Mouse (Mus musculus): ENCODE measurements around the gene Tnpo1. TPM values are rescaled to one million over a fixed set of nuclear protein-coding genes. Genes with fewer than 3 reads are reported as not detected.

Gene Tnpo1
- total RNA-seq, 2 experiments from 2014 or later, result 71.9 to 73.1 TPM

- no peak for DNase-seq
- intact Hi-C loops (cut with DNase I), result no loop called here
Measured at GRCm38 (mm10) chr13:98894900-98895299, 31.3 kb downstream of the Tnpo1 start.

- DNase-seq, result no peak
- intact Hi-C loops (cut with DNase I), result loop anchor here (2.0 kb wide), 1 partner anchor 33 kb away; no protein-coding TSS in a partner anchor
Measured at GRCm38 (mm10) chr13:98891443-98891842, 34.7 kb downstream of the Tnpo1 start.

GRCm38 (mm10) chr13:98890871-98891219 is 35.3 kb downstream of the Tnpo1 start:
- peak; percentile 84 to 85 for DNase-seq
- intact Hi-C loops (cut with DNase I), result loop anchor here (2.0 kb wide), 1 partner anchor 34 kb away; no protein-coding TSS in a partner anchor

GRCm38 (mm10) chr13:98890137-98890870 is 35.9 kb downstream of the Tnpo1 start:
- DNase-seq, result peak; percentile 60 to 65
- intact Hi-C loops (cut with DNase I), result loop anchor here (2.0 kb wide), 1 partner anchor 34 kb away; no protein-coding TSS in a partner anchor

- intact Hi-C loops (cut with DNase I), result no loop called here
- no peak for DNase-seq
Measured at GRCm38 (mm10) chr13:98889211-98889610, 37.0 kb downstream of the Tnpo1 start.

- intact Hi-C loops (cut with DNase I), result no loop called here
- DNase-seq, result no peak
Measured at GRCm38 (mm10) chr13:98883774-98884173, 42.4 kb downstream of the Tnpo1 start.

- intact Hi-C loops (cut with DNase I), result no loop called here
- DNase-seq, result no peak
Measured at GRCm38 (mm10) chr13:98881991-98882390, 44.2 kb downstream of the Tnpo1 start.

- intact Hi-C loops (cut with DNase I), result no loop called here
- no peak for DNase-seq
Measured at GRCm38 (mm10) chr13:98880336-98880735, 45.8 kb downstream of the Tnpo1 start.

- no peak for DNase-seq
- intact Hi-C loops (cut with DNase I), result loop anchor here (10.0 kb wide), 1 partner anchor 45 kb away; the partner anchor contains the start of gene Tnpo1
Measured at GRCm38 (mm10) chr13:98879422-98879821, 46.8 kb downstream of the Tnpo1 start.

GRCm38 (mm10) chr13:98877165-98877564 is 49.0 kb downstream of the Tnpo1 start:
- intact Hi-C loops (cut with DNase I), result loop anchor here (10.0 kb wide), 1 partner anchor 48 kb away; the partner anchor contains the start of gene Tnpo1
- DNase-seq, result no peak

- intact Hi-C loops (cut with DNase I), result loop anchor here (10.0 kb wide), 1 partner anchor 50 kb away; the partner anchor contains the start of gene Tnpo1
- no peak for DNase-seq
Measured at GRCm38 (mm10) chr13:98874727-98875126, 51.5 kb downstream of the Tnpo1 start.

- intact Hi-C loops (cut with DNase I), result loop anchor here (10.0 kb wide), 1 partner anchor 52 kb away; the partner anchor contains the start of gene Tnpo1
- no peak for DNase-seq
Measured at GRCm38 (mm10) chr13:98872273-98872847, 53.8 kb downstream of the Tnpo1 start.

- intact Hi-C loops (cut with DNase I), result loop anchor here (10.0 kb wide), 1 partner anchor 54 kb away; the partner anchor contains the start of gene Tnpo1
- no peak for DNase-seq
Measured at GRCm38 (mm10) chr13:98871263-98871662, 54.9 kb downstream of the Tnpo1 start.

GRCm38 (mm10) chr13:98868236-98868923 is 57.8 kb downstream of the Tnpo1 start:
- intact Hi-C loops (cut with DNase I), result loop anchor here (1.0 to 5.0 kb wide), 3 partner anchors 225 to 449 kb away; no protein-coding TSS in a partner anchor
- DNase-seq, result no peak

- intact Hi-C loops (cut with DNase I), result loop anchor here (1.0 to 5.0 kb wide), 3 partner anchors 225 to 449 kb away; no protein-coding TSS in a partner anchor
- peak; percentile 55 to 57 for DNase-seq
Measured at GRCm38 (mm10) chr13:98867810-98868209, 58.4 kb downstream of the Tnpo1 start.

- intact Hi-C loops (cut with DNase I), result no loop called here
Measured at GRCm38 (mm10) chr13:98855291-98855690, 70.9 kb downstream of the Tnpo1 start.

GRCm38 (mm10) chr13:98845794-98846193 is 80.4 kb downstream of the Tnpo1 start:
- no peak for DNase-seq
- intact Hi-C loops (cut with DNase I), result no loop called here

More at GRCm38 (mm10) chr13:98855291-98855690, 70.9 kb downstream of the Tnpo1 start:
- DNase-seq, result no peak

GRCm38 (mm10) chr13:98836423-98837088 is 89.6 kb downstream of the Tnpo1 start:
- DNase-seq, result no peak
- intact Hi-C loops (cut with DNase I), result no loop called here

GRCm38 (mm10) chr13:98835740-98836139 is 90.4 kb downstream of the Tnpo1 start:
- DNase-seq, result no peak
- intact Hi-C loops (cut with DNase I), result no loop called here

- intact Hi-C loops (cut with DNase I), result no loop called here
- no peak for DNase-seq
Measured at GRCm38 (mm10) chr13:98834723-98835122, 91.5 kb downstream of the Tnpo1 start.

All from heart, postnatal 36 days (tissue).